Mouse (Mus musculus) midbrain, embryonic 10.5 days (tissue): Measurements from ENCODE around the gene Lurap1. TPM values are rescaled to one million over a fixed set of nuclear protein-coding genes. Genes with fewer than 3 reads are reported as not detected.

ENCODE experiments used
- DNase-seq: peaks from one replicate; pipeline ENCODE4 v3.0.0-alpha.2; 2017; ENCODE audit warnings: low spot score
- H3K27ac ChIP-seq: fragments of 300-500 bp; sonication (generic); replicated peaks from 2 replicates; pipeline ENCODE4 v1.5.1; 2016; ENCODE audit warnings: mild to moderate bottlenecking
- H3K27me3 ChIP-seq: fragments of 300-500 bp; sonication (generic); 2 replicates; pipeline ENCODE4 v1.6.1; 2016; ENCODE audit warnings: low read depth, mild to moderate bottlenecking; ENCODE audit not compliant: poor library complexity, severe bottlenecking
- H3K36me3 ChIP-seq: fragments of 300-500 bp; sonication (generic); 2 replicates; pipeline ENCODE4 v1.6.1; 2016; ENCODE audit warnings: mild to moderate bottlenecking, moderate library complexity
- H3K4me1 ChIP-seq: fragments of 300-500 bp; sonication (generic); 2 replicates; pipeline ENCODE4 v1.6.1; 2016
- H3K4me3 ChIP-seq: fragments of 300-500 bp; sonication (generic); 2 replicates; pipeline ENCODE4 v1.5.1; 2016; ENCODE audit warnings: mild to moderate bottlenecking, moderate library complexity
- H3K9me3 ChIP-seq: fragments of 300-500 bp; sonication (generic); replicated peaks from 2 replicates; pipeline ENCODE4 v1.6.1; 2016; ENCODE audit warnings: mild to moderate bottlenecking
- WGBS: fragments of 180-500 bp; shearing (Covaris S2); methylation state at CpG from one replicate; pipeline ENCODE4 v1.1.7; 2016; 5-methylcytosine and 5-hydroxymethylcytosine counted together
- polyA plus RNA-seq: library from polyadenylated mRNA; unstranded; fragments of >200 nt; fragmentation: Nextera tagmentation; extraction: Ambion mirVana; gene quantifications from 2 replicates; pipeline ENCODE4 v1.2.1, GENCODE M21; 2016

The Lurap1 gene
- polyA plus RNA-seq, 1 experiment from 2014 or later = 2.7 TPM

GRCm38 (mm10) chr4:116125803-116126386 lies 25.2 kb downstream of the Lurap1 start:
- H3K36me3 ChIP-seq = peaks cover 12% of the 10 kb centered on the region
- H3K9me3 ChIP-seq = no peaks in the 10 kb centered on the region
- no peak overlapping the region for H3K27ac ChIP-seq
- 95% methylated on average over 4 of the region's 4 CpGs for WGBS
- no peaks in the 10 kb centered on the region for H3K27me3 ChIP-seq
- DNase-seq = no peak
- H3K4me1 ChIP-seq = peaks cover 27% of the 10 kb centered on the region
- H3K4me3 ChIP-seq = no peak overlapping the region

GRCm38 (mm10) chr4:116123602-116124519 lies 27.3 kb downstream of the Lurap1 start, which contains the start of the genes Rad54l and Pomgnt1:
TSS of gene Rad54l (minus strand) at chr4:116123690.
TSS of gene Pomgnt1 (plus strand) at chr4:116123840.
- Histone ChIP-seq H3K36me3 (peaks cover 25% of the 10 kb centered on the region), H3K27me3 (no peaks in the 10 kb centered on the region), H3K4me1 (peaks cover 27% of the 10 kb centered on the region), H3K9me3 (no peaks in the 10 kb centered on the region), H3K4me3 (peak within 1 kb of the TSS; percentile 83), H3K27ac (peak within 1 kb of the TSS; percentile 84)
- 7% methylated on average over 24 of the region's 24 CpGs for WGBS
- DNase-seq = peak; percentile 94

- no peak for DNase-seq
- Histone ChIP-seq H3K27ac (peak overlapping the region; percentile 84), H3K9me3 (no peaks in the 10 kb centered on the region), H3K4me1 (peaks cover 27% of the 10 kb centered on the region), H3K4me3 (peak overlapping the region; percentile 83), H3K27me3 (no peaks in the 10 kb centered on the region), H3K36me3 (peaks cover 34% of the 10 kb centered on the region)
- WGBS = 7% methylated on average over 1 of the region's 1 CpGs
Observed at GRCm38 (mm10) chr4:116122762-116123161, 28.4 kb downstream of the Lurap1 start.

- WGBS = 93% methylated on average over 2 of the region's 2 CpGs
- no peak overlapping the region for H3K4me3 ChIP-seq
- peaks cover 94% of the 10 kb centered on the region for H3K36me3 ChIP-seq
- H3K9me3 ChIP-seq = no peaks in the 10 kb centered on the region
- no peaks in the 10 kb centered on the region for H3K27me3 ChIP-seq
- no peaks in the 10 kb centered on the region for H3K4me1 ChIP-seq
- no peak for DNase-seq
- no peak overlapping the region for H3K27ac ChIP-seq
Observed at GRCm38 (mm10) chr4:116111486-116111885, 39.7 kb downstream of the Lurap1 start.

- DNase-seq = no peak
- 94% methylated on average over 6 of the region's 6 CpGs for WGBS
- H3K27ac ChIP-seq = no peak overlapping the region
- no peaks in the 10 kb centered on the region for H3K4me1 ChIP-seq
- no peaks in the 10 kb centered on the region for H3K9me3 ChIP-seq
- H3K36me3 ChIP-seq = peaks cover 93% of the 10 kb centered on the region
- no peaks in the 10 kb centered on the region for H3K27me3 ChIP-seq
- no peak overlapping the region for H3K4me3 ChIP-seq
Observed at GRCm38 (mm10) chr4:116110695-116111094, 40.4 kb downstream of the Lurap1 start.

- H3K27me3 ChIP-seq = no peaks in the 10 kb centered on the region
- no peak for DNase-seq
- no peak overlapping the region for H3K4me3 ChIP-seq
- H3K4me1 ChIP-seq = no peaks in the 10 kb centered on the region
- no peaks in the 10 kb centered on the region for H3K9me3 ChIP-seq
- peaks cover 96% of the 10 kb centered on the region for H3K36me3 ChIP-seq
- no peak overlapping the region for H3K27ac ChIP-seq
- 95% methylated on average over 5 of the region's 5 CpGs for WGBS
Observed at GRCm38 (mm10) chr4:116105278-116105677, 45.9 kb downstream of the Lurap1 start.

GRCm38 (mm10) chr4:116100959-116101358 lies 50.2 kb downstream of the Lurap1 start:
- no peaks in the 10 kb centered on the region for H3K4me1 ChIP-seq
- H3K27me3 ChIP-seq = no peaks in the 10 kb centered on the region
- H3K4me3 ChIP-seq = no peak overlapping the region
- no peak for DNase-seq
- H3K27ac ChIP-seq = no peak overlapping the region
- H3K36me3 ChIP-seq = peaks cover 100% of the 10 kb centered on the region
- 92% methylated on average over 7 of the region's 7 CpGs for WGBS
- no peaks in the 10 kb centered on the region for H3K9me3 ChIP-seq

- no peaks in the 10 kb centered on the region for H3K9me3 ChIP-seq
- H3K27ac ChIP-seq = no peak overlapping the region
- H3K36me3 ChIP-seq = peaks cover 100% of the 10 kb centered on the region
- H3K27me3 ChIP-seq = no peaks in the 10 kb centered on the region
- H3K4me1 ChIP-seq = no peaks in the 10 kb centered on the region
- DNase-seq = no peak
- WGBS = 91% methylated on average over 8 of the region's 8 CpGs
- H3K4me3 ChIP-seq = no peak overlapping the region
Observed at GRCm38 (mm10) chr4:116097211-116097610, 53.9 kb downstream of the Lurap1 start.

- peaks cover 100% of the 10 kb centered on the region for H3K36me3 ChIP-seq
- no peak for DNase-seq
- H3K27me3 ChIP-seq = no peaks in the 10 kb centered on the region
- H3K4me1 ChIP-seq = no peaks in the 10 kb centered on the region
- no peak overlapping the region for H3K4me3 ChIP-seq
- 90% methylated on average over 10 of the region's 10 CpGs for WGBS
- no peak overlapping the region for H3K27ac ChIP-seq
- H3K9me3 ChIP-seq = no peaks in the 10 kb centered on the region
Observed at GRCm38 (mm10) chr4:116096291-116096690, 54.8 kb downstream of the Lurap1 start.

- Histone ChIP-seq H3K4me3 (no peak overlapping the region), H3K9me3 (no peaks in the 10 kb centered on the region), H3K4me1 (no peaks in the 10 kb centered on the region), H3K36me3 (peaks cover 98% of the 10 kb centered on the region), H3K27me3 (no peaks in the 10 kb centered on the region), H3K27ac (no peak overlapping the region)
- DNase-seq = no peak
- WGBS = 88% methylated on average over 23 of the region's 23 CpGs
Observed at GRCm38 (mm10) chr4:116088510-116089249, 62.5 kb downstream of the Lurap1 start.
